Mouse (Mus musculus) stomach, adult 2 months (tissue): ENCODE results near the gene Gjb1. TPM values are rescaled to one million over a fixed set of nuclear protein-coding genes. Genes with fewer than 3 reads are reported as not detected.

Experiments
- polyA plus RNA-seq: library from polyadenylated mRNA; depleted of rRNA; stranded (reverse); fragments of >200 nt; gene quantifications from 2 replicates; pipeline ENCODE4 v1.2.3, GENCODE M21; 2012; rRNA removed

Gene Gjb1
- polyA plus RNA-seq, result 193 and 219 TPM in 2 replicates

DNA sequence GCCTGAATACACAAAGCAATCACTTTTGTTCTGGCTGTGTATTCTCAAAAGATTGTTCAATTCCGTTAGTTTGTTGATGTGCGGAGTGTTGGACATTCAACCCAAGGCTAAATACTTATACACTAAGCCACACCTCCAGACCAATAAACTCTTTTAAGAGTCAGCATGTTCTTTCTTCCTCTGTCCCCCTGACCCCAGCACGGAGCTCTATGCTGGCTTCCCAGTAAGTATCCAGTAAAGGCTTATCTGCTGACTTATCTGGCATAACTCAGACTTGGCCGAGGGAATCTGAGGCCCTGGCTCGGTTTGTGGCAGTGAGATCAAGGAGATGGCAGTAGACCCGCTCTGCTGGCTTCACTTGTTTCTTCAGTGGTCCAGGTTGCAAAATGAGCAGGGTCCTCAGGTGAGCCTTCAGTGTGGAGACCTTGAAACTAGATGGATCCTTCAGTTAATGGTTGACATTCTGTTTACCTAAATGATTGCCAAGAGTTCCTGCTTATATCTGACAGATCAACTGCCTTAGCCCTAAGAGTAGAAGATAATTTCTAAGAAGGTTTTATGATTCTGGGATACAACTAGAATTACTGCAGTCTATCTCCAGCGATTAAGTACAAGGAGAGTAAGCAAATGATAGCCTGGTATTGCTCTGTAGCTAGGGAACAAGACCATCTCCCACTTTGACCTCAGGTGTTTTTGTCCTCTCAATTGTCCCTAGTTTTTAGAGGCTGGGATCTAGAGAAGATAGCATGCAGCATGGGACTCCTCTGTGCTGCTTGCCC, at the start of gene Gjb1:
TSS of gene Gjb1 (plus strand) at position 189 of the 779 bp plus-strand sequence.

DNA sequence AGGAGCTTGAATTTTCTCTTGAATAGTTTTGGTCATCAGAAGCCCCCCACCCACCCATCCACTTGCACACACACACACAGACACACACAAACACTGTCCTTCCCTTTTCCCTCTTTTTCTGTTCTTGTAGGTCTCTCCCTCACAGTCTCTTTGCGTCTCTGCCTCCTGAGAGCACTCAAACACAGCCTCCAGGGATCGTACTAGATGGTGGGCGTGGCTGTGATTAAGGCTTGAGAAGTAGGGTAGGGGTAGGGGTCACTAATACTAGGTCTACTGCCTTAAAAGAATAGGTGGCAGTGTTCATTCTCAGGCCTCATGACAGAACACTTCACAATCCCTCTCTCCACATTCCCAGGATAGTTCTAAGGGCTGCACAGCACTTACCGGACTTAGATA, 44.5 kb downstream of the Gjb1 start, which contains the start of gene Zmym3:
TSS of gene Zmym3 (minus strand) at position 150 of the 396 bp plus-strand sequence.

DNA sequence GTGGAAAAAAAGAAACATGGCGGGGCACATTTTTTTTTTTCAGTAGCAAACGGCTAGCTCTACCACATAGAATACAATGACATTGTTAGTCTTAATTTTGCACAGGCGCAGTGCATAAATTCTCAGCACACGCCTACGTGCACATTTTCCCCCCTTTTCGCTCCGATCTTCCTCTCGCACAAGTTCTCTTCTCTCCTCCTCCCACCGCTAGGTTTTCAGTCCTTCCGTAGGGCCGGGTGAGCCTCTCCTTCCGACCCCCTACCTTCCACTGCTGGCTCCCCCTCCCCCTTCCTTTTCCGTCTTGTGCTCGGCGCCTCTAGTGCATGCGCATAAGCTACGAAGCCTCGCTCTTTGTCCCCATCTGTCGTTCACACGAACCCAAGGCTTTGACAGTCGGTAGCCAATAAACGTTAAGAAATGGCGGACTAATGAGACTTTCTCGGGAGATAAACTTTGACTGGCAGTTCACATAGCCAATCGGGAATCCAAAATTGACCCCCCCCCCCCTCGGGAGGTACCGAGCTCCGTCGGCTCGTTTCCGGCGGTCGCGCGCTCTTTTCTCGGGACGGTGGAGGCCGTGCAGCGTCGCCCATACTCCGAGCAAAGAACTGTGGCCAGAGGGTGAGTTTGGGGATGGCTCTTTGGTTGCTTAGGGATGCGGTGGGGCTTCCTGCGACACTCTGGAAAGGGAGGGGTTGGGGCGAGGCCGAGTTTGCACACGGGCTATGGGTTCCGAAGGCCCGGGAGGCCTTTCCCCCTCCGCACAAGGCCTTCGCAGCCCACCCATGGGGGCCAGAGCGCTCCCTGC, 53.2 kb downstream of the Gjb1 start, which contains the start of gene Nono:
TSS of gene Nono (plus strand) at position 177 of the 808 bp plus-strand sequence.

Other genes starting within 250 kb of the Gjb1 start
- gene Snx12, start 153.8 kb upstream of the Gjb1 start, polyA plus RNA-seq, result 8.0 and 9.5 TPM in 2 replicates
- 18.8 and 20.8 TPM in 2 replicates for gene Foxo4, start 121.8 kb upstream of the Gjb1 start, polyA plus RNA-seq
- gene Gm614, start 112.4 kb upstream of the Gjb1 start, polyA plus RNA-seq, result not detected in 2 replicates
- gene Il2rg, start 108.1 kb upstream of the Gjb1 start, polyA plus RNA-seq, result 1.7 and 2.7 TPM in 2 replicates
- not detected in 2 replicates for gene Gm20489, start 107.4 kb upstream of the Gjb1 start, polyA plus RNA-seq
- 97.4 and 143 TPM in 2 replicates for gene Med12, start 102.3 kb upstream of the Gjb1 start, polyA plus RNA-seq
- 0.04 and 0.11 TPM in 2 replicates for gene Nlgn3, start 77.2 kb upstream of the Gjb1 start, polyA plus RNA-seq
- 7.0 TPM in 2 replicates for gene Zmym3, start 44.5 kb downstream of the Gjb1 start, polyA plus RNA-seq
- 15.4 and 23.1 TPM in 2 replicates for gene Nono, start 52.9 kb downstream of the Gjb1 start, polyA plus RNA-seq
- 0.92 and 2.8 TPM in 2 replicates for gene Itgb1bp2, start 72.7 kb downstream of the Gjb1 start, polyA plus RNA-seq
- 0.13 and 0.36 TPM in 2 replicates for gene Taf1, start 156.4 kb downstream of the Gjb1 start, polyA plus RNA-seq